Mouse (Mus musculus) forebrain, embryonic 11.5 days (tissue): ENCODE measurements at regions not wholly inside any gene's neighbourhood (a gene's known extent, or its start where the extent isn't known, plus 50 kb on each side); places are given as distances from the start of the nearest gene placed in this dataset.

ENCODE experiments used
- ATAC-seq: fragments of 200-750 bp; cut with Nextera tagmentation; replicated peaks from 2 replicates; pipeline ENCODE4 v1.8.0; 2017; ENCODE audit warnings: moderate TSS enrichment; ENCODE audit not compliant: low FRiP score
- DNase-seq: peaks from one replicate; pipeline ENCODE4 v3.0.0-alpha.2; 2017; ENCODE audit warnings: low spot score
- H3K27ac ChIP-seq: fragments of 300-500 bp; sonication (generic); 2 replicates; pipeline ENCODE4 v1.5.1; 2014; ENCODE audit warnings: low read depth, low read length
- H3K27me3 ChIP-seq: fragments of 300-500 bp; sonication (generic); 2 replicates; pipeline ENCODE4 v1.6.1; 2014; ENCODE audit warnings: mild to moderate bottlenecking, low read length, mixed read lengths; ENCODE audit not compliant: control insufficient read depth, insufficient read depth
- H3K36me3 ChIP-seq: fragments of 300-500 bp; sonication (generic); 2 replicates; pipeline ENCODE4 v1.6.1; 2014; ENCODE audit warnings: mild to moderate bottlenecking, low read length, moderate library complexity, mixed read lengths; ENCODE audit not compliant: control insufficient read depth, insufficient read depth
- H3K4me1 ChIP-seq: fragments of 300-500 bp; sonication (generic); replicated peaks from 2 replicates; pipeline ENCODE4 v1.6.1; 2014; ENCODE audit warnings: low read length, mixed read lengths; ENCODE audit not compliant: control insufficient read depth, insufficient read depth
- H3K4me2 ChIP-seq: fragments of 300-500 bp; sonication (generic); 2 replicates; pipeline ENCODE4 v1.6.1; 2014; ENCODE audit warnings: low read depth, mild to moderate bottlenecking, low read length, moderate library complexity, mixed read lengths; ENCODE audit not compliant: severe bottlenecking
- H3K4me3 ChIP-seq: fragments of 300-500 bp; sonication (generic); 2 replicates; pipeline ENCODE4 v1.5.1; 2014; ENCODE audit warnings: low read depth, low read length
- H3K9ac ChIP-seq: fragments of 300-500 bp; sonication (generic); 2 replicates; pipeline ENCODE4 v1.6.1; 2014; ENCODE audit warnings: low read length
- H3K9me3 ChIP-seq: fragments of 300-500 bp; sonication (generic); 2 replicates; pipeline ENCODE4 v1.6.1; 2016; ENCODE audit warnings: low read length, mixed read lengths; ENCODE audit not compliant: control insufficient read depth
- WGBS: fragments of 180-500 bp; shearing (Covaris S2); extraction: QIAGEN DNeasy Blood & Tissue Kit; methylation state at CpG from one replicate; pipeline ENCODE4 v1.1.7; 2014; 5-methylcytosine and 5-hydroxymethylcytosine counted together

DNA sequence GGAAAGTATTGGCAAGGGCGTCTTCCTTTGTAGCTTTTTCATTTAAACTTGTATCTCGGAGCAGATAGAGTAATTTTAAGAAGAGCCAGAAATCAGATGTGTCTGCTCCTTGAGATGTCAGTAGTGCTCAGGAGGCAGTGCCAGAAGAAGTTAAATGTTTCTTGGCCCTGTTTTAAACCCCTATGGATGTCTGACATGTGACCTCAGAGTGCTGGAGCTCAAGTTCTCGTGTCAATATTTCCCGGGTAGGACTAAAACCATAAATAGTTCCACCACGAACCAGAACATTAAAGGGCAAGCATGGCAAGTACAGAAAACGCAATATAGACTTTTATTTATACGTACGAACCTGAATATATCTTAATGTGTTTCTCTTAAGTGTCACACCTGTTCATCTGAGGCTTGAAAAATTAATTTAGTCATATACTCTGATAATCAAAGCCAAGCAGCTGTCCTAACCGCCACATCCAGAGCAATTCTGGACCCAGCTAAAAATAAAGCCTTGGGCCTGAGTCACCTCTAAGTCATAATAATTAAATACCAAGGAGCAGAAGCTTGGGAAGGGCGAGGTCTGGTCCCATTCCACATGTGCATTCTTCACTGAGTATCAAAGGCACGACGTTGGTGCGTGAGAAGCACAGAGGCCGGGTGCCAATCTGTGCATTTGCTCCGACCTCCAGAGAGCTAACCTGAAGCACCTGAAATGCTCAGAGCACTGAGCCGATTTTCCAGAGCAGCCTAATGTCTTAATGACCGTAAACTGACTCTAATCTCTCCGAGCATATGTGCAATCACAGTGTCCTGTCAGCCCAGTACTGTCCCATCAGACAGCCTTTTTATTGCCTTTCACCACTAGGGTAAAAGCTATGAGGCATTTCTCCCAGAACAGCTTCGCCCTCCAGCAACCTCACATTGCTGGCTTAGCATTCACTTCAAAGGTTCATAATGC is 139.8 kb downstream of the Hs3st3b1 start:
- WGBS: 83% methylated on average over 19 of the region's 19 CpGs
- Histone ChIP-seq H3K4me1 (peaks cover 12% of the 10 kb centered on the region), H3K9me3 (no peaks in the 10 kb centered on the region), H3K27me3 (peaks cover 16% of the 10 kb centered on the region), H3K27ac (no peak overlapping the region), H3K4me2 (no peak overlapping the region), H3K9ac (no peak overlapping the region), H3K4me3 (no peak overlapping the region), H3K36me3 (no peaks in the 10 kb centered on the region)
- DNase-seq (no peak), ATAC-seq (no peak)

- no peak overlapping the region for H3K4me3 ChIP-seq
- ATAC-seq (0 out of 2 replicates have a peak, but pooled peaks have one; percentile 12), DNase-seq (no peak)
- H3K27me3 ChIP-seq: peaks cover 17% of the 10 kb centered on the region
- H3K9ac ChIP-seq: no peak overlapping the region
- 8% methylated on average over 8 of the region's 8 CpGs for WGBS
- peaks cover 10% of the 10 kb centered on the region for H3K4me1 ChIP-seq
- H3K9me3 ChIP-seq: no peaks in the 10 kb centered on the region
- no peak overlapping the region for H3K4me2 ChIP-seq
- no peak overlapping the region for H3K27ac ChIP-seq
- no peaks in the 10 kb centered on the region for H3K36me3 ChIP-seq
These were observed 136.7 kb downstream of the Hs3st3b1 start for GRCm38 (mm10) chr11:63785281-63785886.

GRCm38 (mm10) chr11:63785965-63786364 is 136.1 kb downstream of the Hs3st3b1 start:
- no peak overlapping the region for H3K9ac ChIP-seq
- H3K4me3 ChIP-seq: no peak overlapping the region
- WGBS: 62% methylated on average over 4 of the region's 4 CpGs
- H3K36me3 ChIP-seq: no peaks in the 10 kb centered on the region
- no peak overlapping the region for H3K27ac ChIP-seq
- no peak for DNase-seq
- no peak for ATAC-seq
- no peaks in the 10 kb centered on the region for H3K9me3 ChIP-seq
- H3K4me1 ChIP-seq: peaks cover 13% of the 10 kb centered on the region
- peaks cover 12% of the 10 kb centered on the region for H3K27me3 ChIP-seq
- H3K4me2 ChIP-seq: no peak overlapping the region

GRCm38 (mm10) chr11:63789473-63790120 is 132.5 kb downstream of the Hs3st3b1 start:
- H3K4me1 ChIP-seq: peaks cover 15% of the 10 kb centered on the region
- H3K4me2 ChIP-seq: no peak overlapping the region
- H3K27me3 ChIP-seq: peaks cover 7% of the 10 kb centered on the region
- no peak overlapping the region for H3K4me3 ChIP-seq
- DNase-seq (no peak), ATAC-seq (no peak)
- 45% methylated on average over 8 of the region's 8 CpGs for WGBS
- no peaks in the 10 kb centered on the region for H3K9me3 ChIP-seq
- no peaks in the 10 kb centered on the region for H3K36me3 ChIP-seq
- no peak overlapping the region for H3K9ac ChIP-seq
- no peak overlapping the region for H3K27ac ChIP-seq

DNA sequence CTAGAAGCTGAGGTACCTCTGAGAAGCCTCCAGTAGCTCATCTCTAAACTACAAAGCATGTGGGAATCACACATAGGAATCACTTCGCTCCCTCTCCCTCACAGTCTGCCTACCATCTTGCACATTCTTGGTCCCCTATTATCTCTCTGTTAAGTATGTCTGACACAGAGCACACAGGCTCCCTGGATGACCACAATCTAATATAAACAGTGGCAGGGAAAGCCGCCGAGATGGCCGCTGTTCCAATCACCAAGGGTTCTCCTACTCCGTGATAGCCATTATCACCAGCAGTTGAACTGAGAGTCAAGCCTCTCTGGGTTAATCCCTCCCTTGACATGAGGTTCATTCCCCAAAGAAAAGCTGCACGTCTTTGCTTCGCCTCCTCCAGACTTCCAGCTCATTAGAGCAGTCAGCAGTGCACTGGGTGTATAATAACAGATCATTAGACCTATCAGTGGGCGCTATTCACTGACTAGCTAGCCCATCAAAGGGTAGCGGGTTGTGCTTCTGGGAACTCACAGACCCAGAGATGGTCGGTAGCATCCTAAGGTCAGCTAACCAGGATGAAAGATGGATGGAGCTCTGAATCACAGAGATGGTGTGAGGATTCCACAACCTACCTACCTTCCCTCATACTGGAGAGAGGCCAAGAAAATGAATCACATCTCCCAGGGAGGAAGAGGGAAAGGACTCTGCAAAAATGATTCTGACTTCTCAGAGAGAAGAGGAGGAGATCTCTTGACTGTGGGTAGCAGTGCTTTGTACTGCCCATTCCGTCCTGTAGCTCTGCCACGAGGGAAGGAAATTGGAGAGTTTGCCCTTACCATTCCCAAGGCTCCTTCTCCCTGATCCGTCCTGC is 130.9 kb downstream of the Hs3st3b1 start:
- DNase-seq (no peak), ATAC-seq (no peak)
- Histone ChIP-seq H3K27ac (no peak overlapping the region), H3K4me2 (no peak overlapping the region), H3K4me3 (no peak overlapping the region), H3K4me1 (peaks cover 6% of the 10 kb centered on the region), H3K9me3 (no peaks in the 10 kb centered on the region), H3K9ac (no peak overlapping the region), H3K27me3 (peaks cover 7% of the 10 kb centered on the region; the same call in 1 of the 2 replicates), H3K36me3 (no peaks in the 10 kb centered on the region)
- WGBS: 35% methylated on average over 13 of the region's 13 CpGs

DNA sequence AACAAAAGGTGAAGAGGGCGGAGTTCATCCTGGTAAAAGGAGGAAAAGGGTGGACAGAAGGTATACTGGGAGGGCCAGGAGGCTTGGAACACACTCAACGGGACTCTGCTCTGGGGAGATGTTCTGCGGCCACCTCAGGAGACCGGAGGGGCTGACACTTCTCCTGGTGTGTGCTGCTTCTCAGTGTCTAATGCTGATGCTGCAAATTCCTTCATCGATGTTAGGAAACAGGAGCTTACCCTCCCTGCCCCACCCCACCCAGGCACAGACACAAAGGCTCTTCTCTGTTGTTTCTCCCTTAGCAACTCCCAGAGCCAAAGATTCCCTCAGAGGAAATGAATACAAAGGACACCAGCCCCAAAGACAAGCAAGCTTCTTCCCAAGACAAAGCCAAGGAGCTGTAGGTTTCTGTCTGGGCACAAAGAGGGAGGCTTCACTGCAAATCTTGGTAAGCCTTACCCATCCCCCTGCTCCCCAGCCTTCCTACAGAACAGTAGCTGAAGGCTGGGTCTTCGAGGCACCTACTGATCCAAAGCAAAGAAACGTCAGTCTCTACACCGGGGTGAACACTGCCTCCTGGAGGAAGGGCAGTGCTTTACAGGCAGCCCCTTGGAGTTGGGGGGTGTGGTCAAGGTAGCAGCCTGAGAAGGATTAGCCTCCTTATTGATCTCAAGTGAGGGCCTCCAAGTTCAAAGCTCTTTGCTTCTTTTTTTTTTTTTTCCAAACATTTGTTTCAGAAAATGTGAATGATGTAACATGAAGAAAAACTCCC is 128.2 kb downstream of the Hs3st3b1 start:
- H3K4me3 ChIP-seq: no peak overlapping the region
- WGBS: 74% methylated on average over 8 of the region's 8 CpGs
- H3K36me3 ChIP-seq: no peaks in the 10 kb centered on the region
- DNase-seq (no peak), ATAC-seq (no peak)
- H3K4me2 ChIP-seq: no peak overlapping the region
- no peak overlapping the region for H3K9ac ChIP-seq
- H3K27me3 ChIP-seq: 0 out of 2 replicates have a peak, but pooled peaks cover 2% of the 10 kb centered on the region
- H3K9me3 ChIP-seq: no peaks in the 10 kb centered on the region
- peaks cover 6% of the 10 kb centered on the region for H3K4me1 ChIP-seq
- no peak overlapping the region for H3K27ac ChIP-seq

DNA sequence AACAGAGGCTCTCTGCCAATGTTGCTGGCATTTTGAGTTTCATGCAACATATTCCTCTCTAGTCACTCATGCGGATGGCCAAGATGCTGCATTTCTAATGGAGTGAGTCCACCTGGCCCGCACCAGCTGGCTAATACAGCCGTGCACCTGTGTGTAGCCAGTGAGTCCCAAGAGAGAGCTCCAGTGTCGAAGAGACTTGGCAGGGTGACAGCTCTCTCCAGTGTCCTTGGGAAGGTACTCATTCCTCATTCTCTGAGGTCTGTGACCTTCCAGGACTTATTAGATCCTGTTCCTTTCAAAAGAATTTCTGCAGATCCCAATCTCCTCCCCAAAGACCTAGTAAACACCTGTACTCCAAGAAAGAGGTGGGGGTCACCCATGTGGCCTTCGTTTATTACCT is 109.9 kb downstream of the Hs3st3b1 start:
- ATAC-seq: no peak
- Histone ChIP-seq H3K4me2 (no peak overlapping the region), H3K27me3 (no peaks in the 10 kb centered on the region), H3K9ac (no peak overlapping the region), H3K36me3 (no peaks in the 10 kb centered on the region), H3K4me1 (no peaks in the 10 kb centered on the region), H3K27ac (no peak overlapping the region), H3K4me3 (no peak overlapping the region), H3K9me3 (no peaks in the 10 kb centered on the region)
- 81% methylated on average over 5 of the region's 5 CpGs for WGBS
- DNase-seq: no peak
